Mouse (Mus musculus): Measurements from ENCODE around the gene Vsig2.

Gene Vsig2

DNA sequence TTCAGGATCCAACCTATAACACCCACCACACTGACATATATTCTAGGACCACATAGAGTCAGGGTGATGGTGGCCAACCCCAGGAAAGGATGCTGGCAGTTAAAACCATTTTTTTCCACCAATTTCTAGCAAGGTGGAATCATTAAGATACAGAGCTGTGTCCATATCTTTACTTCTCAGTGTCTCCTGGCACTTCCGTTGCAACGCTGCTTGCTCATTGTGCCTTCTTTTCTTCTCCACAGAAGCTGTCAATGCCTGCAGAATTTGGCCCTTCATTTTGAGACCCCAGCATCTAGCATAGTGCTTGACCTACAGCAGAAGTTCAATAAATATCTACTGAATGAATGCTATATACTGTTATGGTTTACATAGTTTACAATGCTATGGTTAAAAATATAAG is 28.0 kb downstream of the Vsig2 start:
- no peak for DNase-seq (ENCODE audit: low spot score)

DNA sequence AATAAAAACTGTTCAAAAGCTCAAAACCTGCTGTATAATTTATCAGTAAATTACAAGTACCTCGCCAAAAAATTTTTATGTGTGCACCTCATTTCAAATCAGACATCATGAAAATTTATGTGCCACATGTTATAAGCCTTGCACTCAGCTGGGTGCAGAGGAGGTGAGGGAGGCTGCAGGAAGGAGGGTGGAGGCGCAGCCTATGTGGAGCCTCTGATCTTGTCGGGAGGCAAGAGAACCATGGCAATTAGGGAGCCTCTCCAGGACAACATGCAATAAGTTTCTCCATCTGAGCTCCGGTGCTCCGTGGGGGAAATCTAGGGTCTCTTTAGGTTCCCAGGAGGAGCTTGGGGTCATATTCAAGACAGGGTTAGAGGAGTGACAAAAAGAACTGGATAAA is 28.4 kb downstream of the Vsig2 start:
- DNase-seq (ENCODE audit: low spot score): no peak

DNA sequence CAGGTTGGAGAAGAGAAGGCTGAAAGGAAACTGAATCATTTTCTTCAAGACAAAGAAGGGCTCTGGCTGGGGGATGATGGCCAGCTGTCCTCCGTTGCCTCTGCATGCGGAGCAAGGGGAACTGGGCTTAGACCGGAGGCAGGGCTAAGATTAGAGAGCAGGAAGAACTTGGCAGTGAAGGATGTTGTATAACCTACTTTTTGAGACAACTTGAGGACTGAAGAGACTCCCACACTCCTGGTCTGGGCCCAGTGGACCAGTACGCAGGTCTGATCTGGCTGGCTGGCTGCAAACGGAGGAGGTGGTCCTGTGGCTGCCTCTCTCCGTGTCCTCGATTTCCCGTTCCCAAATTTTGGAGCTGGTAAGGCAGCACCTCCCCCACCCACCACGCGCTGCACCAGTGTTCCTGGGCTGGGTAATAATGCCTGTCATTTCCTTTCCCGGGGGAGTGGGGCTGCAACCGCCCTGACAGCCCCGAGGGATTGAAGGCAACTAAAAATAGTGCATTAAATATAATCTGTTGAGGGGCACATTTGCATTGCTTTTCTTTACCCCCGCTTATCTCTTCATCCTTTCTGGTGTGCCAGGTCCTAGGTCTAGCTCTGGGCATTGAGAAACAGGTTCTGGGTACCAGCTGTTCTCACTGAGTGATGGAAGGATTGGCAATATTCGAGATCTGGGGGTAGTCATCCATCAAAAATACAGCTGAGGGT is 29.0 kb downstream of the Vsig2 start:
- no peak for DNase-seq (ENCODE audit: low spot score)

- DNase-seq (ENCODE audit: low spot score): no peak
Measured at GRCm38 (mm10) chr9:37568605-37569214, 29.7 kb downstream of the Vsig2 start.

- no peak for DNase-seq (ENCODE audit: low spot score)
Measured at GRCm38 (mm10) chr9:37569231-37569835, 30.3 kb downstream of the Vsig2 start.

- DNase-seq (ENCODE audit: low spot score): no peak
Measured at GRCm38 (mm10) chr9:37572204-37572876, 33.3 kb downstream of the Vsig2 start.

GRCm38 (mm10) chr9:37576436-37576930 is 37.4 kb downstream of the Vsig2 start:
- peak; percentile 47 for DNase-seq (ENCODE audit: low spot score)

DNA sequence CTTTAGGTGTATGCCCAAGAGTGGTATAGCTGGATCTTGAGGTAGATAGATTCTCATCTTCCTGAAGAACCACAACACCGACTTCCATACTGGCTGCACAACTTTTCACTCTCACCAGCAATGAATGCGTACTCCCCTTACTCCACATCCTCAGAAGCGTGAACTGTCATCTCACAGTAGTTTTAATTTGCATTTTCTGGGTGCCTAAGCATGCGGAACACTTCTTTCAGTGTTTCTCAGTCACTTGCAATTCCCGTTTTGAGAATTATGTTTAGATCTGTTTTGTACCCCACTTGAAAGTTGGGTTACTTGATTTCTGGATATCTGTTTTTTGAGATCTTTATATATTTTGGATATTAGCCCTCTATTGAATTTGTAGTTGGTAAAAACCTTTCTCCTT is 44.5 kb downstream of the Vsig2 start:
- no peak for DNase-seq (ENCODE audit: low spot score)

DNA sequence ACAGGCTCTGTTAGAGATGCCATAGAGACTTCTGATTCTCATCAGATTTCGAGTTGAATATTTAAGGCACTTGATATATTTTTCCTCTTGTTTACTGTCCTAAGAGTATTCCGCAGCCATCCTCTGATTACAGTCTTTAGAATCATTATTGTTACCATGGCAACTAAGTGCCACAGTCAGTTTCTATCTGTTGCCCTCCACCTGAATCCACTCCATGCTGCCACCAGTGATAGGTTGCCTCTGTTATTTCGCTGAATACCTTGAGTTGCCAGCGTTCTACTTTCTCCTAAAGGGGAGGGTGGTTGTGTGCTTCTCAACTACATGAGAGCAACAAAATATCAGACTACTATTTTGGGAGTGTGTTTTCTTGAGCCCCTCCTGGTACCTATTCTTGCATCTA is 47.7 kb downstream of the Vsig2 start:
- DNase-seq (ENCODE audit: low spot score): no peak

DNA sequence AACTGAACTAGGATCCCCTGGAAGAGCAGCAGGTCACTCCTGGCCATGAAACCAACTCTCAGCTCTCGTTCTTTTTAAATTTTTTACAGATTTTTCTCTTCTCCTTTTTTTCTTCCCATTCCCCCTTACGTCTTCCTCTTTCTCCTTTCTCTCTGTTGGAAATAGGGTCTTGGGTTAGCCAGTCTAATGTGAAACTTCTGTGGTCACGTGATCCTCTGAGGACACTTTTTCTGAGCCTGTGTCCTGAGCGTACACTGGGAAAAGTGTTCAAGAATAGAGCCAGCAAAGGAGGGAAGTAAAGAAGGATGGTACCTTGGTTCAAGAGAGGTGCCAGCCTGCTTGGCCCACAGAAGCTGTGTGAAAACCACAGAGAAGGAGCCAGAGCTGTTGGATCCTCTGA is 51.3 kb downstream of the Vsig2 start:
- DNase-seq (ENCODE audit: low spot score): no peak

- DNase-seq (ENCODE audit: low spot score): no peak
Measured at GRCm38 (mm10) chr9:37592025-37592424, 53.0 kb downstream of the Vsig2 start.

DNA sequence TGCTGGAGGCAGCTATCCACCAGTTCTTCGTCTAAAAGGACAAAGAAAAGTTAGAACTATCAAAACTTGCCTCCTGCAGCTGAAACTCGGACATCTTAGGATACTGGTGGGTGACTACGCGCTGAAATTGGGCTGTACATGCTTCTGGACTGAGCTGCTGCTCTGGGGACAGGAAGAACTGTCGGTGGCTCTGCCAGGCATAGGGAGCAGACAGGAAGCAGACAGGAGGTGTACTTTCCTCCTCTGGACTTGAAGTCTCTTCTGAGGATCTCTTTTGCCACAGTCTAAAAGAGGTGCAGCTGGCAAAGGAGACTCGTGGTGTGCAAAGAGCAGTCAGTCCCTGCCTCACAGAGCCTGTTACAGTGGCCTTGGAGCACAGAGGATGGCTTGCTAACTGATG is 53.6 kb downstream of the Vsig2 start:
- DNase-seq (ENCODE audit: low spot score): no peak

GRCm38 (mm10) chr9:37593690-37594089 is 54.6 kb downstream of the Vsig2 start:
- DNase-seq (ENCODE audit: low spot score): no peak
